Mouse (Mus musculus) liver (tissue): ENCODE results near the gene Plxnd1.

Experiments
- DNase-seq: peaks from one replicate; pipeline ENCODE4 v3.0.0-alpha.2; 2020; ENCODE audit warnings: mixed read lengths

Gene Plxnd1

GRCm38 (mm10) chr6:115915601-115916445 lies 79.0 kb downstream of the Plxnd1 start:
- no peak for DNase-seq

GRCm38 (mm10) chr6:115914511-115915202 lies 80.1 kb downstream of the Plxnd1 start:
- no peak for DNase-seq

GRCm38 (mm10) chr6:115913482-115913881 lies 81.3 kb downstream of the Plxnd1 start:
- DNase-seq = no peak

- DNase-seq = no peak
Observed at GRCm38 (mm10) chr6:115911763-115912162, 83.0 kb downstream of the Plxnd1 start.

GRCm38 (mm10) chr6:115909940-115910339 lies 84.9 kb downstream of the Plxnd1 start:
- DNase-seq = peak; percentile 31

- DNase-seq = no peak
Observed at GRCm38 (mm10) chr6:115909052-115909451, 85.8 kb downstream of the Plxnd1 start.

GRCm38 (mm10) chr6:115908421-115908982 lies 86.3 kb downstream of the Plxnd1 start:
- peak; percentile 31 for DNase-seq

GRCm38 (mm10) chr6:115906871-115907270 lies 87.9 kb downstream of the Plxnd1 start:
- no peak for DNase-seq

- no peak for DNase-seq
Observed at GRCm38 (mm10) chr6:115906455-115906854, 88.3 kb downstream of the Plxnd1 start.

- DNase-seq = no peak
Observed at GRCm38 (mm10) chr6:115905568-115905967, 89.2 kb downstream of the Plxnd1 start.
